Mouse (Mus musculus) heart, adult 2 months (tissue): ENCODE data around the gene Fbxo7.

Source experiments
- CTCF ChIP-seq: fragments of 200-600 bp; IDR thresholded peaks from 2 replicates; pipeline ENCODE4 v1.8.1; 2022; ENCODE audit warnings: antibody characterized with exemption, mild to moderate bottlenecking, moderate library complexity
- EP300 ChIP-seq: fragments of 200-500 bp; IDR thresholded peaks from 2 replicates; pipeline ENCODE4 v1.6.1; 2011; ENCODE audit warnings: low read depth, low read length, control low read depth; ENCODE audit not compliant: insufficient read depth
- POLR2A ChIP-seq: fragments of 200-500 bp; IDR thresholded peaks from 2 replicates; pipeline ENCODE4 v1.6.1; 2011; ENCODE audit warnings: mild to moderate bottlenecking, low read depth, low read length, control low read depth; ENCODE audit not compliant: insufficient read depth

DNA sequence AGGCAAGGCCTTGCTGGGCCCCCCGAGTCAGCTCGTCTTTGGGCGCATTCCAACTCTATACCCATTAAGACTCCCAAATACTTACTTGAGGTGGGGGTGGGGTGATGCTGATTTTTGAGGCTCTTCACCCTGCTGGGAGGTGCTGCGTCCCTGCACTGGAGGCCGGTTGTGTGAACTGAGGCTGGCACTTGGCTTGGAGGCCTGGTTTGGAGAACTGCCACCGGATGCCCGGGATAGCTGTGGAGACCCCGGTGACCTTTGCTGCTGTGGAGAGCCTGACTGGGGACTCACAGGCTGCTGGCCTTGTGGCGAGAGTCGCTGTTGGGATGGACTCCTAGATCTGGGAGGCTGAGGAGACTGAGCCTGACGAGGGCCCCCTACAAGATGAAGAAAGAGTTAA, 35.5 kb downstream of the Fbxo7 start:
- TF ChIP-seq POLR2A = no peak
- TF ChIP-seq CTCF = no peak
- no peak for TF ChIP-seq EP300
